Mouse (Mus musculus) intestine, embryonic 16.5 days (tissue): ENCODE data around the gene Gcsam. TPM values are rescaled to one million over a fixed set of nuclear protein-coding genes. Genes with fewer than 3 reads are reported as not detected.

Experiments
- ATAC-seq: fragments of 200-750 bp; cut with Nextera tagmentation; 2 replicates; pipeline ENCODE4 v1.8.0; 2017; ENCODE audit warnings: moderate TSS enrichment, moderate library complexity
- H3K27ac ChIP-seq: fragments of 300-500 bp; sonication (generic); 2 replicates; pipeline ENCODE4 v1.5.1; 2014; ENCODE audit warnings: mild to moderate bottlenecking, low read length
- H3K27me3 ChIP-seq: fragments of 300-500 bp; sonication (generic); replicated peaks from 2 replicates; pipeline ENCODE4 v1.6.1; 2014; ENCODE audit warnings: low read length, control low read depth, mixed read lengths; ENCODE audit not compliant: control insufficient read depth, insufficient read depth
- H3K36me3 ChIP-seq: fragments of 300-500 bp; sonication (generic); 2 replicates; pipeline ENCODE4 v1.6.1; 2014; ENCODE audit warnings: low read length, control low read depth; ENCODE audit not compliant: control insufficient read depth, insufficient read depth
- H3K4me1 ChIP-seq: fragments of 300-500 bp; sonication (generic); 2 replicates; pipeline ENCODE4 v1.6.1; 2014; ENCODE audit warnings: low read length, control low read depth, mixed read lengths; ENCODE audit not compliant: control insufficient read depth, insufficient read depth
- H3K4me2 ChIP-seq: fragments of 300-500 bp; sonication (generic); 2 replicates; pipeline ENCODE4 v1.6.1; 2014; ENCODE audit warnings: low read depth, low read length, control low read depth
- H3K4me3 ChIP-seq: fragments of 300-500 bp; sonication (generic); 2 replicates; pipeline ENCODE4 v1.5.1; 2014; ENCODE audit warnings: mild to moderate bottlenecking, low read length
- H3K9ac ChIP-seq: fragments of 300-500 bp; sonication (generic); 2 replicates; pipeline ENCODE4 v1.6.1; 2014; ENCODE audit warnings: low read depth, low read length
- H3K9me3 ChIP-seq: fragments of 300-500 bp; sonication (generic); 2 replicates; pipeline ENCODE4 v1.6.1; 2016; ENCODE audit warnings: low read length, control low read depth; ENCODE audit not compliant: control insufficient read depth
- WGBS: fragments of 180-500 bp; shearing (Covaris S2); extraction: QIAGEN DNeasy Blood & Tissue Kit; methylation state at CpG from one replicate; pipeline ENCODE4 v1.1.7; 2014; 5-methylcytosine and 5-hydroxymethylcytosine counted together
- polyA plus RNA-seq: library from polyadenylated mRNA; unstranded; fragments of >200 nt; fragmentation: Nextera tagmentation; extraction: Ambion mirVana; gene quantifications from 2 replicates; pipeline ENCODE4 v1.2.1, GENCODE M21; 2015

Gene Gcsam
- polyA plus RNA-seq, 1 experiment from 2014 or later = 0.12 TPM

DNA sequence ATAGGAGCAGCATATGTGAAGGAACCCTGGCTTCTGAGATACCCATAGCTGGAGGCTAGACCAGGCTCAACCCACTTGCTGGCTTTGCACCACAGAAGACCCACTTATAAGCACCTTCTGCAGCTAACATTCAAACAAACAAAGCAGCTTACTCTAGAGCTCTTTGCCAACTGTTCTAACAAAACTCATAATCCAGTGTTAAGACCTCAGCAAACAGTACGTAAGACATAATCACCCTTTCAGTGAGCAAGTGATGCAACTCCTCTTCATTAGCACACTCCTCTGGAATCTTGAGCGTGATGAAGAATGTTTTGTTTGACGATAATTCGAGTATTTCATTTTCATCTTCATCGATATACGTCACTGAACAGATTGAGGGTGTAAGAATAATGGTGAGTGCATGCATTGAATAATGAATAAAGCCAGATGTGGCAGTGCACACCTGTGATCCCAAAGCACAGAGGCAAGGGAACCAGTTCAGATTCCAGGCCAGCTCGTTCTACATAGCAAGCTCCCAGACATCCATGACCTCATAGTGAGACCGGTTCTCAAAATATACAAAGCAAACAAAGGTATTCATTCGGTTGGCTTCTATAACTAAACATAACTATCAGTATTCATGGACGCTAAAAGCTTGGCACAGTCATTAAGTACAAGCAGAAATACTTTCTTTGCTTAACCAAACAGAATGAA lies 30.0 kb downstream of the Gcsam start:
- Histone ChIP-seq H3K27me3 (no peaks in the 10 kb centered on the region), H3K4me2 (no peak overlapping the region), H3K4me3 (no peak overlapping the region), H3K27ac (no peak overlapping the region), H3K36me3 (no peaks in the 10 kb centered on the region), H3K9ac (no peak overlapping the region), H3K9me3 (no peaks in the 10 kb centered on the region), H3K4me1 (0 out of 2 replicates have a peak, but pooled peaks cover 3% of the 10 kb centered on the region)
- no peak for ATAC-seq
- WGBS = 70% methylated on average over 10 of the region's 10 CpGs

DNA sequence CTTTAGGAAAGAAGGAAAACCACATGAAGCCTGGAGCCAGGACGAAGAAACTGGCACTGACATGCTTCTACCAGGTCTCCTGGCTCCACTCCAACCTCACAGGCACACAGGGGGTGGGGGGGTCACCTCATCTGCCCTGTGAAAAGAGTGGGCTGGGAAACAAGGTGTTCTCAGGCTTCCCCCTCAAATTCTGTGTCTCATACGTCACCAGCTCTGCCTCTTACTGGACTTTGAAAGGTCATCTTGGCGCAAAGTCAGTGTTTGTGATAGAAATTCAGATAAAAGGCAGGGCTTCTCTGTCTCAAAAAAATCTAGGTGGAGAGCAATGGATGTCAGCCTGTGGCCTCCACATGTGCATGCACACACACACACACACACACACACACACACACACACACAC lies 31.1 kb downstream of the Gcsam start:
- no peak overlapping the region for H3K4me2 ChIP-seq
- no peak overlapping the region for H3K9ac ChIP-seq
- H3K27me3 ChIP-seq = no peaks in the 10 kb centered on the region
- no peaks in the 10 kb centered on the region for H3K36me3 ChIP-seq
- WGBS = 62% methylated on average over 3 of the region's 3 CpGs
- H3K27ac ChIP-seq = no peak overlapping the region
- H3K9me3 ChIP-seq = no peaks in the 10 kb centered on the region
- H3K4me3 ChIP-seq = no peak overlapping the region
- 0 out of 2 replicates have a peak, but pooled peaks cover 3% of the 10 kb centered on the region for H3K4me1 ChIP-seq
- ATAC-seq = no peak

DNA sequence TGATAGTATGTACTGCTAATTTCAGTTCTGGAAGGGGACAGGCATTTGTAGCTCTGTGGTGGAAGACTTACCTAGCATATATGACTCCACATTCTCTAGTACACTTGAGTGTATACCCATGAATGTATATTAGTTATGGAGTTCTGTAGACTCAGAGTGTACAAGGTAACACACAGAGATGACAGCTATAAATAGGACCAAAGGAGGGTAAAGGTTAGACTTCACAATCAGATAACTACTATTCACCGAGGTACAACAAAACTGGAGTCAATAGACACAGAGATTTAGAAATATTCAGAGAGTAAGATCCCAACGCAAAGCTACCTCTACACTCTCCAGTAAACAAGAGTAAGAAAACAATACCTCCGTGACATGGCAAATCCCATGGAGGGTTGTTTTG lies 33.8 kb downstream of the Gcsam start:
- ATAC-seq = peak; percentile 69
- no peak overlapping the region for H3K9ac ChIP-seq
- no peaks in the 10 kb centered on the region for H3K27me3 ChIP-seq
- WGBS = 77% methylated on average over 3 of the region's 3 CpGs
- H3K4me2 ChIP-seq = no peak overlapping the region
- H3K27ac ChIP-seq = peak overlapping the region; percentile 51; the same call in 1 of the 2 replicates
- H3K9me3 ChIP-seq = no peaks in the 10 kb centered on the region
- no peaks in the 10 kb centered on the region for H3K36me3 ChIP-seq
- H3K4me3 ChIP-seq = no peak overlapping the region
- 0 out of 2 replicates have a peak, but pooled peaks cover 3% of the 10 kb centered on the region for H3K4me1 ChIP-seq

DNA sequence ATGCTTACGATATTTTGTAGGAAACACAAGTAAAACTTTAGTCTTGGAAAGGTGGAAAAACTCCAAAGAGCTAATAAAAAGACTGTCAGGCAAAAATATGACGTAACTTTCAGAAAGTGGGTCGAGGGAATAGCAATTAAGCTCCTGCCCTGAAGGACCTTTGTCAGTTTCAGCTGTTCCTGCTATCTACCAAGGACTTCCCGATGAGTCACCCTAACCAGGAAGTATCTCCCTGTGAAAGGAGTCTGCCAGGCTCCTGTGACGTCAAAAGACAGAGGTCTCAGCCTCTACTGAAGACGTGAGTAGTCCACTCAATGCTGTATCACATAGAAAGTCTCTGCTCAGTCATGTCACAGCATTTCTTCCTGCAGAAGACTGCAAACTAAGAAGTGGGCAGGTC lies 34.2 kb downstream of the Gcsam start:
- H3K36me3 ChIP-seq = no peaks in the 10 kb centered on the region
- WGBS = 51% methylated on average over 6 of the region's 6 CpGs

DNA sequence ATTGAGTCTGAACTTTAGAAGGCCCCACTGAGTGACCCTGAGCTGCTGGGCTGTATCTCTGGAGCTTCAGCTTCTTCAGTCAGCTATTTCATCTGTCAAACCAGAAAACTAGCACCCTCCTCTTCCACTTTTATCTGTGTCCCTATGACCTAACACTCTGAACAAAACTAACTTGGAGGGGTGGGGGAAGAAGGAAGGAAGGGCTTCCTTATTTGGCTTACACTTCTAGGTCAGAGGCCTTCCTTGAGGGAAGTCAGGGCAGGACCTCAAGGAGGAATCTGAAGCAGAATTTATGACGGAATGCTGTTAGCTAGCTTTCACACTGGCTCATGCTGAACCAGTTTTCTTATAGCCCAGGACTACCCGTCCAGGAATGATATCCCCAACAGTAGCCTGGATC lies 41.3 kb downstream of the Gcsam start:
- no peak overlapping the region for H3K9ac ChIP-seq
- WGBS = 56% methylated on average over 2 of the region's 2 CpGs
- H3K4me2 ChIP-seq = no peak overlapping the region
- H3K4me1 ChIP-seq = peaks cover 10% of the 10 kb centered on the region
- H3K27me3 ChIP-seq = no peaks in the 10 kb centered on the region
- H3K36me3 ChIP-seq = no peaks in the 10 kb centered on the region
- no peak overlapping the region for H3K4me3 ChIP-seq
- H3K9me3 ChIP-seq = no peaks in the 10 kb centered on the region
- ATAC-seq = no peak
- 0 out of 2 replicates have a peak overlapping the region, but pooled peaks have one; percentile 1 for H3K27ac ChIP-seq

More for the DNA sequence above, 34.2 kb downstream of the Gcsam start:
- Histone ChIP-seq H3K4me1 (0 out of 2 replicates have a peak, but pooled peaks cover 3% of the 10 kb centered on the region), H3K9ac (no peak overlapping the region), H3K4me2 (no peak overlapping the region; the same call in 1 of the 2 replicates), H3K9me3 (no peaks in the 10 kb centered on the region), H3K4me3 (no peak overlapping the region), H3K27ac (peak overlapping the region; percentile 51), H3K27me3 (no peaks in the 10 kb centered on the region)
- ATAC-seq = peak; percentile 96

DNA sequence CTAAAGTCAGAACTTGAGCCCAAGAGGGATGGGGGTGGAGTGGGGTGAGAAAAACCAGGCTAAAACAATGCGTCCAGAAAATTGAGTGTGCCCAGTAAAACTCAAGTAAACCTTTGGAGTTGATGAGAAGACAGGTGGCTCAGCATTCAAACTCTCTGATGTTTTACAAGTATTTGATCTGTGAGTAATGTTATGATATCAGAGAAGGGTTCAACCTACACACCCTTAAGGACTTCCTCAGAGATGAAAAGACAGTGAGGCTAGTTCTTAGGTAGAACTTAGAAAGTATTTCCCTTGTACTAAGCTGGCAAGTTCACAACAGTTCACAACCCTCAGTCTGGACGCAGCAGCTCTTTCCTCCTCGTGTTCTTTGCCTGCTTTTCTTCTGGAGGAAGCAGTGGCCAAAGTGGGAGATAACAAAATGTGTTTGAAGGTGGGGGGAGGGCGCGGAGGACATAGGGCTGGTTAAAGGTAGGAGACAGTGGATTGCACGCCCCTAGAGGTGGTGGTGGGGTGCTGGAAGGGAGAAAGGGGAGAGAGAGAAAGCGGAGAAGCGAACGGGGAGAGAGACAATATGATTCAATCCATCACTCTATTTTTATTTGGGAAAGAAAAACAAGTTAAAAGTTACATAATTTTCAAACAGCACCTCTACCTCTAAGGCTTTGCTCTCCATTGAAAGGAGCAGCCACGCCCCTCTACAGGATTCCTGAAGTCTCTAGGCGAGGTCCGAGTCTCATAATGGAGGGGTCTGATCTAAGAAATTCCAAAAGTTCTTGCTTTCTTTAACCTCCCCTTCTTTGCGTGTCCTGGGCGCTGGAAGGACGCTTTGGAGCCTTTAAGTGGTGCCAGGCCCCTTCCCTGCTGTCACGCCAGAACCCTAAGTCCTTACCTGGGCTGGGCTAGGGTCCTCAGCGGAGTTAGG lies 43.1 kb downstream of the Gcsam start:
- Histone ChIP-seq H3K4me1 (peaks cover 10% of the 10 kb centered on the region), H3K4me3 (peak overlapping the region; percentile 58), H3K27ac (peak overlapping the region; percentile 92), H3K4me2 (peak overlapping the region; percentile 67), H3K27me3 (no peaks in the 10 kb centered on the region), H3K9ac (peak overlapping the region; percentile 72), H3K36me3 (no peaks in the 10 kb centered on the region), H3K9me3 (no peaks in the 10 kb centered on the region)
- 11% methylated on average over 17 of the region's 17 CpGs for WGBS
- ATAC-seq = peak; percentile 61

DNA sequence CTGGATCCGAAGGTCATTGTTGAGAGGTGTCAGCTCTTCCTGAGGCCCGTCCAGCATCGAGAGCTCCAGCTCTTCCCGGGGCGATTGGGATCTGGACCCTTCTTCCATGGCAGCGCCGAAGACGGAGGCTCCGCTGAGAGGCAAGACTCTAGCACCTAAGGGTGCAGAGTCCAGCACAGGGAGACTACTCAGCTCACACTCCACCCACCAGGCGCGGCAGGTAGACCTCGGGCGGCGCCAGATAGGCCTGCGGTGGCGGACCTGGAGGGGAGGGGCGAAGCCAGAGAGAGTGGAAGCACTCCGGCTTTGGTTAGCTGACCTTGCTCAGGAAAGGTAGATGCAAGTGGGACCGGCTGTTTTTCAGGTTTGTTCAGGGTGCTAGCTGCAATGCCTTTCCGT lies 43.8 kb downstream of the Gcsam start, which contains the start of gene BC016579:
Gene BC016579, minus strand, starts transcription at position 135 of the 399 bp plus-strand sequence.
- Histone ChIP-seq H3K9ac (peak within 1 kb of the TSS; percentile 72), H3K36me3 (no peaks in the 10 kb centered on the region), H3K27me3 (no peaks in the 10 kb centered on the region), H3K4me2 (peak within 1 kb of the TSS; percentile 67), H3K9me3 (no peaks in the 10 kb centered on the region), H3K4me3 (peak within 1 kb of the TSS; percentile 58), H3K27ac (peak within 1 kb of the TSS; percentile 92), H3K4me1 (peaks cover 10% of the 10 kb centered on the region)
- WGBS = 6% methylated on average over 20 of the region's 20 CpGs
- peak; percentile 96 for ATAC-seq

DNA sequence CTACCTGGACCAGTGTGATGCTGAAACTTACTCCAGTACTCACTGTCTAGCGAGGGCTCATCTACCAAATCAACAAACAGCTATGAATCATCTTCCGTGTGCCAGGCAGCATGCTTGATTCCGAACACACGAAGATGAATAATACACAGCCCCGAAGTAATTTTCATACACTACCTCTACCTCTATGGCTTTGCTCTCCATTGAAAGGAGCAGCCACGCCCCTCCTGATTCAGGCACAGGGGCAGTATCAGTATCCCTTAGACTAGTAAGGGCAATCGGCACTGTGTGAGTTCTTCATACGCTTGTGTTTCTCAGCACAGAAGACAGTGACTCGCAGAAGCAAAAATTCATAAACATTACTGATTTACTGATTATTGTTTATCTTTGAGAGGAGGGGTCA lies 44.3 kb downstream of the Gcsam start:
- Histone ChIP-seq H3K27me3 (no peaks in the 10 kb centered on the region), H3K4me2 (peak overlapping the region; percentile 67), H3K4me3 (peak overlapping the region; percentile 58), H3K27ac (peak overlapping the region; percentile 82), H3K9ac (no peak overlapping the region), H3K36me3 (no peaks in the 10 kb centered on the region), H3K4me1 (peaks cover 10% of the 10 kb centered on the region), H3K9me3 (no peaks in the 10 kb centered on the region)
- ATAC-seq = peak; percentile 10; the same call in 1 of the 2 replicates
- 55% methylated on average over 9 of the region's 9 CpGs for WGBS

DNA sequence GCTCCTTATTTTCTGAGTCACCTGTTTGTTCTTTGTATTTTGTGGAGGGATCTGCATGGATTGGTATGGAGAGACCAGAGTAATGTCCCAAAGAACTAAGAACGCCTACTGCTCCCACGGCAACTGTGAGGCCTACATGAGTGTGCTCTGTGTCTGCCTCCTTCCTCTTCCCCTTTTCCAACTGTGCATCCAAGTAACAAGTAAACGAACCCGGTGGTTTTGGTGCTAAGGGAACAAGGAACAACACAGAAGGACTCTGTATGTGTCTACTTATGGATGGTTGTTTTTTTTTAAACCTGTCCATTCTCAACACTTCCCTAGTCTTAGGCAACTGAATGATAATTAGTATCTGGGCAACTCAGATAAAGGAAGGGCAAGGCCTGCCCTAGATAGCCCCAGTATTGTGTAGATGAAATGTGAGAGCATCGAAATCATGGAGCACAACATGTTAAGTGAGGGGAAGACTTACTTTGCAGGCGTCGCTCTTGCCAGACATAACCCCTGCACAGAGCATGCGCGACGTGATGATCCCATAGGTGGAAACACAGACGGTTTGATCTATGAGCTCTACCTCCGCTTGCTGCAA lies 47.5 kb downstream of the Gcsam start:
- Histone ChIP-seq H3K36me3 (no peaks in the 10 kb centered on the region), H3K4me2 (no peak overlapping the region), H3K9ac (no peak overlapping the region), H3K4me1 (peaks cover 10% of the 10 kb centered on the region; the same call in 1 of the 2 replicates), H3K27me3 (no peaks in the 10 kb centered on the region), H3K9me3 (no peaks in the 10 kb centered on the region), H3K27ac (peak overlapping the region; percentile 56; the same call in 1 of the 2 replicates), H3K4me3 (no peak overlapping the region)
- WGBS = 86% methylated on average over 12 of the region's 12 CpGs
- peak; percentile 14; the same call in 1 of the 2 replicates for ATAC-seq
